Mouse (Mus musculus): ENCODE measurements at regions not wholly inside any gene's neighbourhood (a gene's known extent, or its start where the extent isn't known, plus 50 kb on each side); places are given as distances from the start of the nearest gene placed in this dataset.

GRCm38 (mm10) chr8:89707341-89707928 lies 640.7 kb downstream of the Tox3 start:
- no peak for TF ChIP-seq POLR2A (IDR thresholded peaks at IDR 0.05; ENCODE audit: low read depth, low read length)
- no peak for TF ChIP-seq CTCF (conservative IDR thresholded peaks at IDR 0.05; ENCODE audit: insufficient read depth, insufficient read length, low read depth, low read length)

All from kidney, adult 2 months (tissue).